Mouse (Mus musculus) gastrocnemius, postnatal 14 days (tissue): ENCODE data around the gene Stard13. TPM values are rescaled to one million over a fixed set of nuclear protein-coding genes. Genes with fewer than 3 reads are reported as not detected.

Source experiments
- DNase-seq: peaks from one replicate; pipeline ENCODE4 v3.0.0; 2021; ENCODE audit warnings: mixed read lengths
- intact Hi-C: fragments of 180-260 bp; cut with DNase I; formaldehyde crosslinking; loops from one replicate; pipeline ENCODE4 v1.15.1; 2025; ENCODE audit warnings: low total_unique reads
- total RNA-seq, 2 experiments: library from RNA; stranded (reverse); gene quantifications; 2 replicates each; pipeline ENCODE4 v1.2.3; 2021

The Stard13 gene
- total RNA-seq, 2 experiments from 2014 or later, result 10.9 to 13.5 TPM

GRCm38 (mm10) chr5:151116192-151116887, 117.3 kb downstream of the Stard13 start:
- intact Hi-C loops, result no loop called here

DNA sequence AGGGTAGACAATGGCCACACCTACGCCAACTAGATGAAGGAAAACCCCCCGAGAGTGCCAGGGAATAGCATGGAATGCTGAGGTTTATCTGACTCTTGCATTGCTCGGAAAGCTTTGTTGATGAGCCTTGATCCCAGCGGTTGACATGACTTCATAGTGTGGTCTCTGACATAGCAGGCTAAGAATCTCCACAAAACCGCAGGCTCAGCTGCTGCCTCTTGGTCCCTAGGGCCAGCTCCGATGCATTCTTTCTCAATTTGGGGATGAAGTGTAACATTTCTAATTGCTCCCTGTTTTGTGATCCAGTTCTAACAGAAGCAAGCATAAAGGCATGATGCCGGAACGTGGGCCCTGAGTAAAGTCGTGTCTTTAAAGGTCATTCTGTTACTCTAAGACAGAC, 120.9 kb downstream of the Stard13 start:
- intact Hi-C loops, result no loop called here
- DNase-seq, result no peak

More at GRCm38 (mm10) chr5:151116192-151116887, 117.3 kb downstream of the Stard13 start:
- DNase-seq, result no peak

- intact Hi-C loops, result no loop called here
- DNase-seq, result no peak
Measured at GRCm38 (mm10) chr5:151111080-151111871, 122.4 kb downstream of the Stard13 start.

DNA sequence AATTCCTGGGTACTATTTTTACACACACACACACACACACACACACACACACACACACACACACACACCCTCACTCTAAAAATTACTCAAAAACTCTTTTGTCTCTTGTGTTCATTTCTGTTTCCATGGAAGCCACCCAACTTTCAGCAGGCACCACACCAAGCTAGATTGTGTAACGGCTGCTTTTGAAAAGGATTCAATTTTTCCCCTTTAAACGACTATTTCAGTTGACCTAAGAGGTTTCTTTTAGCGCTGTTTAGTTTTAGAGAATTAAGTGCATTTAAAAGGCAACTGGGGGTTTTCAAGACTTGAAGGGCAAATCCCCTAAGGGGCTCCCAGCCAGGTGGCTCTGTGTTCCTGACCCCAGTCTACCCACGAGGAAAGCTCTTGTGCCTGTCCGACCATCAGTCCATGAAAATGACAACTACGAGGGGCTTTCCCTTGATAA, 123.2 kb downstream of the Stard13 start:
- intact Hi-C loops, result no loop called here

DNA sequence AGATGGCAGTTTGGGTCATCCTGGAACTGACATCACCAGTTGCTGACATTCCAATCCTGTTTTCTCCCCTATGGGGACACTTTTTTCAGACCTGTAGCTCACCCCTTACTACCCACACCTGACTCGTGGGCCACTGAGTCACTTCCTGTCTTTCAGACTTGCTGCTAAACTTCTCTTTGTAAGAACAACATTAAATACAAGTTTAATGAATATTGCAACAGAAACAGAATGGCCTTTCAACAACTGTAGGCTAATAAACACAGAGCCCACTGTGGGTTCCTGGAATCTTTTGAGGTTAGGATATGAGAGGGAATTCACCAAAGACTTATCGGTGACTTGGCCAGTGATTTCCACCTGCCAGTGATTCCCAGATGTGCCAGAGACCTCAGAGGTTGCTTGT, 123.8 kb downstream of the Stard13 start:
- intact Hi-C loops, result no loop called here
- DNase-seq, result no peak

More for the DNA sequence above, 123.2 kb downstream of the Stard13 start:
- DNase-seq, result peak; percentile 42

DNA sequence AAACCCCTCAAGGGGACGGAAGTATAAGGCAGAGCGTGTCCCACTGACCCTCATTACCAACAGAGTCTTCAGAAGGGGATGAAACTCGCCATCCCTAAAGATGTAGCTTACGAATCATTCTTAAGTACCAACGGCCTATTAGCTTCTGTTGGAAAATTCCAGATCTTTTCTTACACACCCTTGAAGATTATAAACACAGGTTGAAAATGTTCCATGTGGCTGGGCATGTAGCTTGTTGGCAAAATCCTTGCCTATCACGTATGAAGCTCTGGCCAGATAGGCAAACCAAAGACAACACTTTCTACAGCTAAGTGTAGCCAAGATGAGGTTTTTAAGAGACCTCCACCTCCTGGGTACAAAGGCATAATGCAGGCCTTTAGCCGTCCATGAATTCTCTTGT, 124.7 kb downstream of the Stard13 start:
- intact Hi-C loops, result no loop called here

DNA sequence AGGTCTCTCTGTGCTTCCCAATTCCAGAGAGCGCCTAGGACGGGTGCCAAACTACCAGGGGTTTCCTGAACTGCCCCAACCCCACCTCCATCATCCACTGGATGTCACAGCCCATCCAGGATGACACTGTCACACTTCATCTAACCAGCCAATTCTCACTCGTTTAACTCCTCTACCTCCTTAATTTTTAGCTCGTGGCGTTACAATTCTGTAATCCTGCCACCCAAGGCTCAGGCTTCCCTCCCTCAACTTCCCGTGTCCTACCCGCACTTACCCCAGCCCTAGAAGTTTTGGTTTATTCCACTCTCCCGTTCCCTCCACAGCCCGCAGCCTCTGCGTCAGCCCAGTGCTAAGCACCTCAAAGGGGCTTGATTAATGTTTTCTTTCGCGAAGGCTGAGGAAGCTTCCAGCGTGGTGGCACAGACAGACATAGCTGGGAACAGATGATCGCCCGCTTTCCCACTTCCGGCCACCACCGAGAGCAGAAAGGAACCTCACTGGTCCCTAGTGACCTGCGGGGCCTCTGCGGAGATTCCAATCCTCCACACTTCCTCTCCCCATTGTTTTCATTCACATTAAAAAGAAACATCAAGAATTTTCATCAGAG, 125.2 kb downstream of the Stard13 start:
- no peak for DNase-seq
- intact Hi-C loops, result no loop called here

More for the DNA sequence above, 124.7 kb downstream of the Stard13 start:
- no peak for DNase-seq

- intact Hi-C loops, result no loop called here
- no peak for DNase-seq
Measured at GRCm38 (mm10) chr5:151106841-151107240, 126.8 kb downstream of the Stard13 start.

GRCm38 (mm10) chr5:151105054-151105971, 128.3 kb downstream of the Stard13 start:
- intact Hi-C loops, result no loop called here
- DNase-seq, result no peak

DNA sequence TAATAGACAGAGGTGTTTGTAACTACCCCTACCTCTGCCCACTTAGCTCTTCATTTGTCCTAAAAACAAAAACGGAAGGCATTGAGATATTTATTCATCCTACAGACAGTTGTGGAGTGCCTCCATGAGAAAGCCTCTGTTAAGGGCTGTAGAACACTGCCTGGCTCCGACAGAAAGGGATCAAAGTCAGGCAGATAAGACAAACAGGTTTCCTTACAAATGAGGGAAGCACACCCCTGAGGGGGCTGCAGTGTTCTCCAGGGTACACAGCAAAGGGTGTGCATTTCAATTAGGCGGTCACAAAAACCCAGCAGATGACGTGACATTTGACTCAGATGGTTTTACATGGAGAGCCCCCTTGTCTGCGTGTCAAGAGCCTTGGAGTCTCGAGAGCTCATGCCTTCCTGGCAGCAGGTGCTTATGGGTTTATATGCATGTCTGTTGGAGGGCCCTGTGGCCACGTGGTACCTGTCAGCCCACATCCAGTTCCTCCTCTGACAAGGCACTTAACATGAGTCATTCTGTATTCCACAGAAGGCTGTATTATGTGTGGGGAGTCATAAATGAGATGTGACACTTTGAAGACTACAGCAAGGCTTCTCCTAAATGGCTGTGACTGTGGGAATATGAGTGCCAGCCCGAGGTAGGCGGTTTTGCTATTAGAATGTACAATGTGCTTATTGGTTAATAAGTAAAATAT, 129.1 kb downstream of the Stard13 start:
- intact Hi-C loops, result no loop called here
- DNase-seq, result no peak

DNA sequence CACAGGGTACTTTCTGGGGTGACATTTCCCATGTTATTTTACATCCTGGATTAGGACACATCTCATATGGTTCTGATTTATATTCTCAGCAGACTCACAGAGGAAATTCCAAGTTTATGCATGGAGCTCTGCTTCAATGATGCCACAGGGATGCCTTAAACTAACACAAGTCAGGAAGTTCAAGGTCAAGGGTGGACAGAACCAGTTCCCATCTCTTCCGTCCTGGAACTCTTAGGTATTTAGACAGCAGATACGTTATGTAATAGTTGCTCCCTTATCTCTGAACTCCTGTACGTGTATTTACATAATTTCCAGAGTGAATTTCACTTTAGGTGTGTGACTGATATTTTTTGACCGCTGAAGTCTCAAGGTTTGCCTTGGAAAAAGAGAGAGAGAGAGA, 130.4 kb downstream of the Stard13 start:
- intact Hi-C loops, result no loop called here
- no peak for DNase-seq

- intact Hi-C loops, result no loop called here
- DNase-seq, result no peak
Measured at GRCm38 (mm10) chr5:151102262-151102661, 131.4 kb downstream of the Stard13 start.

GRCm38 (mm10) chr5:151096012-151096411, 137.6 kb downstream of the Stard13 start:
- DNase-seq, result no peak
- intact Hi-C loops, result no loop called here

DNA sequence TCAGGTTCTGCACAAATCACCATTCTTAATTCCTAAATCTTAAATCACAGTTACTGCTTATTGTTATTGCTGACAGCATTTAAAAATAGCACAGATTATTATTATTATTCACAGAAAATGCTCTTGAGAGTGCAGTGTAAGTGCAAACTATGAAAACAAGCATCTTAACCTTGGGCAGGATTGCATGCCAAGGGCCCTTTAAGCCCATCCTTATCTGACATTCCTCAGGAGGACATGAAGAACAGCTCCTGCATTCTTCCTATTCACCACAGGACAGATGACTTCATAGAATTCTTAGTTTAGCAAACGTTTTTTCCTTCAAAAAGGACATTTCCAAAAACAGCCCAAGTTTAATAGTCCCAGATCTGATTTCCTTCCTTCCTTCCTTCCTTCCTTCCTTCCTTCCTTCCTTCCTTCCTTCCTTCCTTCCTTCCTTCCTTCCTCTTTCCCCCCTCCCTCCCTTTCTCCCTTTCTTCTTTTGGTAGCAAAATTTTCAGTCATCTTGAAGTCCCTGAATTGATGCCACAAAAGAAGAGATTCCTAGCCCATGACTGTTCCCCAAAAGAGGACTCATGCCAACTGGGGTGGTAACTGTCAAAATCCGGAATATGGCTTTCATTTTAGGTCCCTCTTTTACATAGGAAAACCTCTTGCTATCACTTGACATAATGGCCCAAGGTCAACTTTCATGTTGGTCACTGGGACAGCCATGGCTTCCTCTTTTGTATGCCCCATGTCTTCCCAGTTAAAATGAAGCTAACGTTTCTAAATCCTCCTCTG, 140.6 kb downstream of the Stard13 start:
- intact Hi-C loops, result no loop called here
- no peak for DNase-seq

DNA sequence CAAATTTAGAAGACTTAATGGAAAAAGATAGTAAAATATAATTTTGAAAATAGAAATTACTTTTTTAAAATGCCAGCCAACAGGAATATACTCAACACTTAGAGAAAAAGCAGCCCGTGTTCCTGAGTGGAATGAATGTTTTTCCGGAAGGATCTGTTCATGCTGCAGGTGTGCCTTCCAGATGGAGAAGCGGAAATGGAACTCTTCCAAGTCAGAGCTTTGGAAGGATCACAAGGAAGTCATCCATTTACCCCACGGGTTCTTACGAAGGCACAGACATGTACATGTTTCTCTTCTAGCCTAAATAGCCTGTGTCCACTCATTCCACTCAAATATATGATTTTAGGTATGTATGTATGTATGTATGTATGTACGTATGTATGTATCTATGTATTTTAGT, 142.6 kb downstream of the Stard13 start:
- intact Hi-C loops, result no loop called here
- no peak for DNase-seq

DNA sequence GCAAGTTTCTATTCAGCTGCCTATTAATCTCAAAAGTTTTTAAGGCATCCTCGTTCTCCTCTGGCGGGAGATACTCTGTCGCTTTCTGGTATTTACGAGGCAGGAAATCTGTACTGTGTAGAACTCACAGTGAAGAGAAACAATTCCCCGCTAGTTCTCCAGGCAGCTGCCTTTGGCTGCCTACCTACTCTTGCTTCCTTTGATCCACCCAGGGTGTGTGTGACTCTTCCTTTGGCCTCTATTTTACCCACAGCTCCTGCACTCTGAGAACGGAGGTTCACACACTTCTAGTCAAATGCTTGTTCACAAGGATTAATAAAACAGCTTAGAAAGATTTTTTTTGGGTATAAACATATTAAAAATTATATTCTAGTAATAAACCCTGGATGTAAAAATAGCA, 144.4 kb downstream of the Stard13 start:
- intact Hi-C loops, result no loop called here
- DNase-seq, result no peak

- intact Hi-C loops, result no loop called here
Measured at GRCm38 (mm10) chr5:151086425-151087202, 147.0 kb downstream of the Stard13 start.

More at GRCm38 (mm10) chr5:151086425-151087202, 147.0 kb downstream of the Stard13 start:
- DNase-seq, result no peak
